Mouse (Mus musculus) forebrain, postnatal 0 days (tissue): ENCODE measurements at regions not wholly inside any gene's neighbourhood (a gene's known extent, or its start where the extent isn't known, plus 50 kb on each side); places are given as distances from the start of the nearest gene placed in this dataset.

Source experiments
- ATAC-seq: fragments of 200-750 bp; cut with Nextera tagmentation; 2 replicates; pipeline ENCODE4 v1.8.0; 2017; ENCODE audit warnings: mild to moderate bottlenecking, moderate library complexity
- DNase-seq: peaks from one replicate; pipeline ENCODE4 v3.0.0-alpha.2; 2015
- H3K27ac ChIP-seq: fragments of 300-500 bp; sonication (generic); 2 replicates; pipeline ENCODE4 v1.5.1; 2014; ENCODE audit warnings: low read depth, mild to moderate bottlenecking, antibody characterized with exemption, low read length, moderate library complexity, mixed read lengths
- H3K27me3 ChIP-seq: fragments of 300-500 bp; sonication (generic); 2 replicates; pipeline ENCODE4 v1.6.1; 2014; ENCODE audit warnings: mild to moderate bottlenecking, low read length, mixed read lengths; ENCODE audit not compliant: insufficient read depth
- H3K36me3 ChIP-seq: fragments of 300-500 bp; sonication (generic); 2 replicates; pipeline ENCODE4 v1.6.1; 2014; ENCODE audit warnings: mild to moderate bottlenecking, moderate library complexity; ENCODE audit not compliant: insufficient read depth
- H3K4me1 ChIP-seq: fragments of 300-500 bp; sonication (generic); 2 replicates; pipeline ENCODE4 v1.6.1; 2014; ENCODE audit warnings: antibody characterized with exemption; ENCODE audit not compliant: insufficient read depth
- H3K4me2 ChIP-seq: fragments of 300-500 bp; sonication (generic); 2 replicates; pipeline ENCODE4 v1.6.1; 2014; ENCODE audit warnings: low read depth, mild to moderate bottlenecking, moderate library complexity
- H3K4me3 ChIP-seq: fragments of 300-500 bp; sonication (generic); 2 replicates; pipeline ENCODE4 v1.5.1; 2014; ENCODE audit warnings: low read depth, low read length, mixed read lengths
- H3K9ac ChIP-seq: fragments of 300-500 bp; sonication (generic); 2 replicates; pipeline ENCODE4 v1.6.1; 2014; ENCODE audit warnings: mild to moderate bottlenecking
- H3K9me3 ChIP-seq: fragments of 300-500 bp; sonication (generic); 2 replicates; pipeline ENCODE4 v1.6.1; 2016; ENCODE audit warnings: low read length
- CTCF ChIP-seq: sonication (generic); IDR thresholded peaks from 2 replicates; pipeline ENCODE4 v1.5.1; 2016; ENCODE audit warnings: antibody characterized with exemption, control low read depth, low read depth
- WGBS: fragments of 180-500 bp; shearing (Covaris S2); extraction: QIAGEN DNeasy Blood & Tissue Kit; methylation state at CpG from one replicate; pipeline ENCODE4 v1.1.7; 2014; 5-methylcytosine and 5-hydroxymethylcytosine counted together

GRCm38 (mm10) chr9:46689331-46689730 is 309.2 kb upstream of the Gm4791 start:
- Histone ChIP-seq H3K9me3 (no peaks in the 10 kb centered on the region), H3K27ac (no peak overlapping the region), H3K36me3 (no peaks in the 10 kb centered on the region), H3K4me3 (no peak overlapping the region), H3K9ac (no peak overlapping the region), H3K27me3 (no peaks in the 10 kb centered on the region), H3K4me1 (no peaks in the 10 kb centered on the region), H3K4me2 (no peak overlapping the region)
- ATAC-seq (no peak), DNase-seq (no peak)
- TF ChIP-seq CTCF, result no peak
- WGBS, result 79% methylated on average over 5 of the region's 5 CpGs

DNA sequence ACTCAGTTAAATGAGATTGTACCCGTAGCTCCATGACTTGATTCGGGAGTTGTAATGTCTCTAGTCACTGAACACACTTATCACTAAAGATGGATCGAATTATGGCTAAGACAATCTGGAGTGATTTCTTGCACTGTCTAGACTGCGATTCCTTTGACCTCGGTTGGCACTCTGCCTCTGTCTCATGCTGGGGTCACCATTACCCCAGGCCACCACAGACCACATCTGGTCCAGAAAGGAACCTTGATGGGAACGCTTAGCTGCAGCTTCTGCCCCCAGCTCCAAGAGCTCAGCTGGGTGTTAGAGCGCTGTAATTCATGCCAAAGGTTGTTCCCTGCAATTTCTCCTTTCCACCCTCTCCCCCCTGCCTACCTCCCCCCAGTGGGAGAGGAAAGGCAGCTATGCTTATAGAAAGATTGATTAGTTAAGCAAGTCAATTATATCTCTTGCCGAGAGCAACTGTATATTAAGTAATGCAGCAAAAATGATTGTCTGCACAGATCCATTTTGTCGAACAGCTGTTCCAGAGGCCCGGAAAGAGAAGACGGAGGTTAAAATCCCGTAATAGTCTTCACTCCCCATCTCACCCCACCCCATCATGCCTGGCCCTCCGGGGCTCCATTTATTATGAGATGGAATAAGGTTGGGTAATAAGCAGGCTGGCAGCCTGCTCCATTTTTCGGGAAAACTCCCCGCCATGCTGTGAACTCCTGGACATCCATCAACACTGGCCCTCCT is 314.3 kb upstream of the Gm4791 start:
- ATAC-seq, result peak; percentile 20; the same call in 1 of the 2 replicates
- Histone ChIP-seq H3K9ac (no peak overlapping the region), H3K27me3 (no peaks in the 10 kb centered on the region), H3K27ac (no peak overlapping the region), H3K4me3 (no peak overlapping the region), H3K9me3 (no peaks in the 10 kb centered on the region), H3K36me3 (no peaks in the 10 kb centered on the region), H3K4me1 (no peaks in the 10 kb centered on the region), H3K4me2 (no peak overlapping the region)
- no peak for TF ChIP-seq CTCF
- WGBS, result 80% methylated on average over 15 of the region's 15 CpGs
- no peak for DNase-seq

DNA sequence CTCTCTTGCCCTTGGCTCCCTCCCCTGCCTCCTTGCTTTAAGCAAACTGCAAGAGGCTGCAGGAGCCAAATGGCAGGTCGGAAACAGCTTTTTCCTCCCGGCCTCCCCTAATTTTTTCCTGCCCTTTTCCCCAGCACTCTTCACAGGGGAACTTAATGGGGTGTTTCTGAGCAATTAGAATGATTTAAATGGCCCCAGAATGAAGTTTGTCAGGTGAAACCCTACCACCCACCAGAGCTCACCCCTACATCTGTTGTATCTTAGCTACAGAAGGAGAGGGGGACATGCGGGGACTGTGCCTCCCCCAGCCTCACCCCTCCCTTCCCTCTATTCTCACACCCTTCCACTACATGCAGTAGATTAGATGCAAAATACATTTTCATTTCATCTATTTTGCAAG is 326.5 kb upstream of the Gm4791 start:
- 43% methylated on average over 3 of the region's 3 CpGs for WGBS

DNA sequence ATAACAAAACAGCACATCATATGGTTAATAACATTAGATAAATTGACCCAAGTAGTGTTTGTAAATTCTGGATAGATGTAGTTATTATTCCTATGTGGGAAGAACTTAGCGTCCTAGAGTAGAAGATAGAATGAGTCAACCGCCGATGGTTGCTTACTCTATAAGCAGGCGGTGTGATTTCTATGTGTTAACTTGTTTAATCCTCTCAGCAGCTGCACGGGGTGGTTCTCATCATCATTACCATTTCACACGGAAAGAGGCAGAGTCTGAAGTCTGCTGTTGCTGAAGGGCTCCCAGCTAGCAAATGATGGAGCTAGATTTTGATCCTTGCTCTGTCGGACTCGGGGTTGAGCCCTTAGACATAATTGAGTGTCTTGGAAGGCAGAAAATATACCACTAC is 334.6 kb upstream of the 4931429L15Rik start:
- no peak overlapping the region for H3K9ac ChIP-seq
- 78% methylated on average over 8 of the region's 8 CpGs for WGBS
- no peak for TF ChIP-seq CTCF

More for the DNA sequence above, 326.5 kb upstream of the Gm4791 start:
- DNase-seq (no peak), ATAC-seq (peak; percentile 36; the same call in 1 of the 2 replicates)
- Histone ChIP-seq H3K9ac (no peak overlapping the region), H3K27ac (no peak overlapping the region), H3K9me3 (no peaks in the 10 kb centered on the region), H3K4me1 (no peaks in the 10 kb centered on the region), H3K4me3 (no peak overlapping the region), H3K4me2 (no peak overlapping the region), H3K36me3 (no peaks in the 10 kb centered on the region), H3K27me3 (no peaks in the 10 kb centered on the region)
- TF ChIP-seq CTCF, result no peak

GRCm38 (mm10) chr9:46647238-46647922 is 327.6 kb upstream of the 4931429L15Rik start:
- Histone ChIP-seq H3K27me3 (no peaks in the 10 kb centered on the region), H3K27ac (0 out of 2 replicates have a peak overlapping the region, but pooled peaks have one; percentile 30), H3K4me3 (no peak overlapping the region), H3K9ac (no peak overlapping the region), H3K4me2 (no peak overlapping the region), H3K4me1 (peaks cover 15% of the 10 kb centered on the region), H3K9me3 (no peaks in the 10 kb centered on the region), H3K36me3 (no peaks in the 10 kb centered on the region)
- DNase-seq, result peak; percentile 44
- WGBS, result 21% methylated on average over 9 of the region's 9 CpGs
- no peak for TF ChIP-seq CTCF
- ATAC-seq, result peak; percentile 62

More for the DNA sequence above, 334.6 kb upstream of the 4931429L15Rik start:
- Histone ChIP-seq H3K4me3 (no peak overlapping the region), H3K27me3 (no peaks in the 10 kb centered on the region), H3K9me3 (no peaks in the 10 kb centered on the region), H3K27ac (no peak overlapping the region), H3K4me1 (no peaks in the 10 kb centered on the region), H3K36me3 (no peaks in the 10 kb centered on the region), H3K4me2 (no peak overlapping the region)
- DNase-seq (no peak), ATAC-seq (no peak)

GRCm38 (mm10) chr9:46645469-46645884 is 325.7 kb upstream of the 4931429L15Rik start:
- Histone ChIP-seq H3K9me3 (no peaks in the 10 kb centered on the region), H3K27me3 (no peaks in the 10 kb centered on the region), H3K4me2 (no peak overlapping the region), H3K9ac (no peak overlapping the region), H3K27ac (peak overlapping the region; percentile 60; the same call in 1 of the 2 replicates), H3K36me3 (no peaks in the 10 kb centered on the region), H3K4me1 (peaks cover 15% of the 10 kb centered on the region), H3K4me3 (no peak overlapping the region)
- peak; percentile 64 for ATAC-seq
- TF ChIP-seq CTCF, result no peak
- DNase-seq, result peak; percentile 58
- WGBS, result 22% methylated on average over 7 of the region's 7 CpGs

GRCm38 (mm10) chr9:46643551-46643950 is 323.8 kb upstream of the 4931429L15Rik start:
- Histone ChIP-seq H3K4me3 (no peak overlapping the region), H3K4me2 (no peak overlapping the region), H3K4me1 (peaks cover 15% of the 10 kb centered on the region), H3K27me3 (no peaks in the 10 kb centered on the region), H3K9ac (no peak overlapping the region), H3K27ac (no peak overlapping the region), H3K36me3 (no peaks in the 10 kb centered on the region), H3K9me3 (no peaks in the 10 kb centered on the region)
- 66% methylated on average over 3 of the region's 3 CpGs for WGBS
- no peak for TF ChIP-seq CTCF
- DNase-seq (no peak), ATAC-seq (no peak)
